Mouse (Mus musculus) liver, adult 2 months (tissue): Measurements from ENCODE around the gene Scamp2.

ENCODE experiments used
- CTCF ChIP-seq: fragments of 200-500 bp; IDR thresholded peaks from 2 replicates; pipeline ENCODE4 v1.5.1; 2011; ENCODE audit warnings: low read depth, low read length, control low read depth
- POLR2A ChIP-seq: fragments of 200-500 bp; IDR thresholded peaks from 2 replicates; pipeline ENCODE4 v1.6.1; 2011; ENCODE audit warnings: low read length, control low read depth; ENCODE audit not compliant: insufficient read depth; ENCODE audit errors: extremely low read depth

DNA sequence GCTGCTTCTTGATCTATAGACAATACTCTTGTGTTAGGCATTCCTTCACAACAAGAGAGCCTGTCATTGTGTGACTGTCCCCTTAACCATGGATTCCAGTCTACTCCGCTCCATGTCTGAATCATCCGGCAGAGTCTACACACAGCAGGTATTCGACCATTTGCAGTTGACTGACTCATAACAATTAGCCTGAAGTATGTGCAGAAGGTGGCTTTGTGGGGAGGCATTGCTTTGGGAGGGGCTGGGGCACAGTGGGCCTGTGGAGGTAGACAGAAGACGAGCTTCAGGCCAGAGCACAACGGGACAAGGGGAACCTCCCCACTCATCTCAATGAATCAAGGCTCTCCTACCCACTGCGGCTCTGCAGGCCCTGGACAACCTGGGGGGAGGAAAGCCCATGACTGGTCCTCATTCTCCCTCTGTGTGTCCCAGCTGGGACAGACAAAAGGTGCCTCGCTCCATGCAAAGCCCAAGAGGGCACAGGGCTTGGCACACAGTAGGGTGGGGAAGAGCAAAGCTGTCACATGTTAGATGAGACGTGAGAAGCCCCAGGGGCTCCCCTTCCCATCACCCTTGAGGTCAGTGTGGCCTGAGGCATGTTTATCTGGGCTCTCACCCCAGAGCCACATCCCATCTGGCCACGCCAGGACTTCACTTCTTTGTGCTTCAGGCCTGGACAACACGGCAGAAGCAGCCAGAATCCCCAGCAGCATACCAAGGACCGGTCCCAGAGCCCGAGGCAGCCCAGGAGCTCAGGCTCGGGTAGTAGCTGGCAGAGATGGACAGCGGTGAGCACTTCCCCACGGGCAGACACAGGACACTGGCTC, 65.1 kb downstream of the Scamp2 start:
- TF ChIP-seq CTCF (no peak), POLR2A (no peak)
